ENCODE assay signal across 8 mouse cellular contexts in genomic region chrX:48340441-48341049, GRCm38 (mm10). TPM values are rescaled to one million over a fixed set of nuclear protein-coding genes. Genes with fewer than 3 reads are reported as not detected.
A peak's percentile ranks its signal among the peaks of the same experiment; 100 is the strongest.
DNase-seq lines count a peak whose midpoint lies in the region; ATAC-seq lines count a peak whose summit lies in the region.

No protein-coding gene starts in this region.

- H3K27me3 ChIP-seq in erythroblast, embryonic 14.5 days (ENCODE audit: control insufficient read depth), result peaks cover 73% of the 10 kb centered on the region
- peaks cover 21% of the 10 kb centered on the region; the same call in 1 of the 2 replicates for H3K27me3 ChIP-seq in embryonic facial prominence, embryonic 13.5 days
- H3K27me3 ChIP-seq in hindbrain, embryonic 10.5 days (ENCODE audit: insufficient read depth, poor library complexity, severe bottlenecking), result peaks cover 24% of the 10 kb centered on the region
- peaks cover 30% of the 10 kb centered on the region; the same call in 1 of the 2 replicates for H3K27me3 ChIP-seq in limb, embryonic 13.5 days

- peak overlapping the region; percentile 86 for H3K4me3 ChIP-seq in erythroblast, embryonic 14.5 days (replicated peaks)
- peak overlapping the region; percentile 55 for H3K4me3 ChIP-seq in embryonic facial prominence, embryonic 13.5 days
- H3K4me3 ChIP-seq in hindbrain, embryonic 10.5 days, result peak overlapping the region; percentile 63
- peak overlapping the region; percentile 57 for H3K4me3 ChIP-seq in limb, embryonic 13.5 days

- 25% methylated on average over 30 of the region's 35 CpGs for whole genome bisulfite sequencing in embryonic facial prominence, embryonic 13.5 days
- 21% methylated on average over 35 of the region's 35 CpGs for WGBS in hindbrain, embryonic 10.5 days
- 8% methylated on average over 34 of the region's 35 CpGs for WGBS in limb, embryonic 13.5 days

- H3K9ac ChIP-seq in embryonic facial prominence, embryonic 13.5 days, result peak overlapping the region; percentile 71; the same call in 1 of the 2 replicates
- peak overlapping the region; percentile 67; the same call in 1 of the 2 replicates for H3K9ac ChIP-seq in limb, embryonic 13.5 days

- DNase-seq in R1 (ENCODE audit: low read depth, low spot score), result peak; percentile 7
- DNase-seq in hindbrain, embryonic 10.5 days (ENCODE audit: low spot score), result peak; percentile 28
- DNase-seq in neural tube, embryonic 10.5 days (ENCODE audit: extremely low spot score, low spot score), result peak; percentile 26

- H3K9me3 ChIP-seq in erythroblast, embryonic 14.5 days (ENCODE audit: control insufficient read depth, low read length), result peaks cover 9% of the 10 kb centered on the region; the same call in 1 of the 2 replicates
- no peaks in the 10 kb centered on the region for H3K9me3 ChIP-seq in embryonic facial prominence, embryonic 13.5 days
- peaks cover 11% of the 10 kb centered on the region; the same call in 1 of the 2 replicates for H3K9me3 ChIP-seq in hindbrain, embryonic 10.5 days
- no peaks in the 10 kb centered on the region for H3K9me3 ChIP-seq in limb, embryonic 13.5 days

- no peaks in the 10 kb centered on the region for H3K36me3 ChIP-seq in erythroblast, embryonic 14.5 days (ENCODE audit: control insufficient read depth)
- no peaks in the 10 kb centered on the region for H3K36me3 ChIP-seq in embryonic facial prominence, embryonic 13.5 days
- H3K36me3 ChIP-seq in hindbrain, embryonic 10.5 days, result no peaks in the 10 kb centered on the region
- H3K36me3 ChIP-seq in limb, embryonic 13.5 days, result no peaks in the 10 kb centered on the region

- H3K27ac ChIP-seq in embryonic facial prominence, embryonic 13.5 days, result no peak overlapping the region
- H3K27ac ChIP-seq in hindbrain, embryonic 10.5 days, result peak overlapping the region; percentile 85
- H3K27ac ChIP-seq in limb, embryonic 13.5 days, result no peak overlapping the region

- peak overlapping the region; percentile 67 for H3K4me2 ChIP-seq in embryonic facial prominence, embryonic 13.5 days
- H3K4me2 ChIP-seq in limb, embryonic 13.5 days (replicated peaks), result peak overlapping the region; percentile 74

- ATAC-seq in erythroblast, adult 5-6 weeks (replicated peaks; ENCODE audit: low FRiP score, poor library complexity, severe bottlenecking), result no peak
- ATAC-seq in embryonic facial prominence, embryonic 13.5 days (ENCODE audit: insufficient number of reproducible peaks, insufficient read depth, low FRiP score, low TSS enrichment, low read depth), result no peak
- ATAC-seq in limb, embryonic 13.5 days (ENCODE audit: low FRiP score, low read depth), result no peak
- ATAC-seq in inflammation-experienced regulatory T-cells, adult 6 months, result no peak

- peaks cover 36% of the 10 kb centered on the region for H3K4me1 ChIP-seq in erythroblast, embryonic 14.5 days (ENCODE audit: control insufficient read depth)
- 0 out of 2 replicates have a peak, but pooled peaks cover 3% of the 10 kb centered on the region for H3K4me1 ChIP-seq in embryonic facial prominence, embryonic 13.5 days
- H3K4me1 ChIP-seq in hindbrain, embryonic 10.5 days (replicated peaks), result peaks cover 12% of the 10 kb centered on the region
- H3K4me1 ChIP-seq in limb, embryonic 13.5 days, result 0 out of 2 replicates have a peak, but pooled peaks cover 8% of the 10 kb centered on the region

RNA-seq across cellular contexts. Expression of gene Bcorl1, which starts 0.6 kb away (rescaled TPM):
- polyA plus RNA-seq in erythroblast, embryonic 14.5 days (2012), result 1.6 and 1.9 TPM in 2 replicates
- total RNA-seq in erythroblast, adult 5-6 weeks (2015; ENCODE audit: low replicate concordance), result 4.6 and 8.6 TPM in 2 replicates
- 23.8 and 31.1 TPM in 2 replicates for total RNA-seq in erythroblast, adult 5-6 weeks (2017; ENCODE audit: low replicate concordance)
- polyA plus RNA-seq in embryonic facial prominence, embryonic 13.5 days (2015; fragmentation: Nextera tagmentation; extraction: Ambion mirVana), result 6.2 and 6.8 TPM in 2 replicates
- 4.2 and 5.4 TPM in 2 replicates for polyA plus RNA-seq in hindbrain, embryonic 10.5 days (2016; fragmentation: Nextera tagmentation; extraction: Ambion mirVana)
- 6.8 and 6.9 TPM in 2 replicates for polyA plus RNA-seq in limb, embryonic 13.5 days (2015; fragmentation: Nextera tagmentation; extraction: Ambion mirVana)
- polyA plus RNA-seq in inflammation-experienced regulatory T-cells, adult 6 months (2017; shearing (Covaris generic)), result 1 to 10 TPM; 1.2 to 2.1 (median 1.5) TPM
